Mouse (Mus musculus) kidney, postnatal 36 days (tissue): Measurements from ENCODE around the gene Nucb1.
A peak's percentile ranks its signal among the peaks of the same experiment; 100 is the strongest.
"Not testable (repeated sequence)": the region's sequence is repeated elsewhere in the genome, so short reads cannot be mapped to it uniquely, and the experiment has no call there.

Experiments used
- DNase-seq, 2 experiments: peaks; one replicate each; pipeline ENCODE4 v3.0.0; 2021 to 2022; ENCODE audit warnings: mixed read lengths in 2 of 2

Nucb1 gene

DNA sequence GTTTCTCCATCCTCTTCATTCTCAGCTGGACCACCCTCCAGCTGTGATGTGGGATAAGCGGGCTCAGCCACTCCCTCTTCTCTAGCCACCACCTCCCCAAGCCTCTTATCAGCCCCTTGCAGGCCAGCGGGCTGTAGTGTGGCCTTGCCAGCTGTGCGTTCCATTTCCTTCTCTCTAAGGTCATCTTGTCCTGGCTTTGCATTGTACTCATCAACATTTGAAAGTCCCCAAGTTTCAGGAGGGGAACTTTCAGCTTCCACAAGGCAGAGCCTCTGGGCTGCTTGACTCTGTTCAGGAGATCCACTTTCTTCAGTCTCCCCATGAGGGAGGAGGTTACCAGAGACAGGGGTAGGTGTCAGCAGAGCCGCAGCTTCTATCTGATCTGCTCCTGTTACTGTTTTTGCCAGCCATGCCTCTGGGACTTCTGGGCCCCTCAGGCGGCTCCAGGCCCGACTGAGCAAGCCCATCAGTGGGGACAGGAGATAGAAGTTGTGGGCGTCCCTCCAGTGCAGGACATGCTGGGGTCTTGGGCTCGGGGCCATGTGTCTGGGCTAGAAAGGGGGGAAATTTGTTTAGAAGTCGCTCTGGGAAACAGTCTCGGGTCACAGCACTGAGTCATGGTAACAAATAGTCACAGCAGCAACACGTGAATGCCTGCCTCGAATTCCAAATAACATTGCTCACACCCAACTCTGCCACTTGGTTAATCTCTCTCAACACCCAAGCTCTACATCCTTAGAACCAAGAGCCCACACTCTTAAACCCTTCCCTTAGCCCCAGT lies 14.8 kb upstream of the Nucb1 start:
- DNase-seq, result peak in 1 of 2 experiments; percentile 31

GRCm38 (mm10) chr7:45523678-45524170 lies 13.5 kb upstream of the Nucb1 start:
- no peak for DNase-seq

- DNase-seq, result peak in 1 of 2 experiments; percentile 19
Observed at GRCm38 (mm10) chr7:45522957-45523676, 12.9 kb upstream of the Nucb1 start.

- DNase-seq, result no peak
Observed at GRCm38 (mm10) chr7:45522194-45522752, 12.1 kb upstream of the Nucb1 start.

DNA sequence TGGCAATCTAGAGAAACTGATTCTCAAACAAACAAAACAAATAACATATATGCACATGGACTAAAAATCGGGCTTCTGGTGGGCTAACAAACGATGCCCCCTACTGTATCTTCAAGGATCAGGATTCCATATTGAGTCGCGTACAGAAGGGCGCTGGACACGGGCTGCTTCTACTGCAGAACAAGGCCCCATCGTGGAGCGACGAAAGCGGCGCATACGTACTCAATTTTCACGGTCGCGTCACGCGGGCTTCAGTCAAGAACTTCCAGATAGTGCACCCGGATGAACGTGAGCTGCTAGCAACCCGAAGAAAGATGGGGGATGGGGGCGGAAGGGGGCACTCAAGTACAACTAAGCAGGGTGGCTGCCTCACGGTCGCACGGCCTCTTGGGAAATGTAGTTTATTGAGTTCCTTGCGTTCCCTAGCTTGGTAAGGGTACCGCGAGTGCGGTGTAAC lies 11.6 kb upstream of the Nucb1 start:
- peak; percentile 95 for DNase-seq

GRCm38 (mm10) chr7:45520605-45521004 lies 10.4 kb upstream of the Nucb1 start:
- DNase-seq, result no peak

DNA sequence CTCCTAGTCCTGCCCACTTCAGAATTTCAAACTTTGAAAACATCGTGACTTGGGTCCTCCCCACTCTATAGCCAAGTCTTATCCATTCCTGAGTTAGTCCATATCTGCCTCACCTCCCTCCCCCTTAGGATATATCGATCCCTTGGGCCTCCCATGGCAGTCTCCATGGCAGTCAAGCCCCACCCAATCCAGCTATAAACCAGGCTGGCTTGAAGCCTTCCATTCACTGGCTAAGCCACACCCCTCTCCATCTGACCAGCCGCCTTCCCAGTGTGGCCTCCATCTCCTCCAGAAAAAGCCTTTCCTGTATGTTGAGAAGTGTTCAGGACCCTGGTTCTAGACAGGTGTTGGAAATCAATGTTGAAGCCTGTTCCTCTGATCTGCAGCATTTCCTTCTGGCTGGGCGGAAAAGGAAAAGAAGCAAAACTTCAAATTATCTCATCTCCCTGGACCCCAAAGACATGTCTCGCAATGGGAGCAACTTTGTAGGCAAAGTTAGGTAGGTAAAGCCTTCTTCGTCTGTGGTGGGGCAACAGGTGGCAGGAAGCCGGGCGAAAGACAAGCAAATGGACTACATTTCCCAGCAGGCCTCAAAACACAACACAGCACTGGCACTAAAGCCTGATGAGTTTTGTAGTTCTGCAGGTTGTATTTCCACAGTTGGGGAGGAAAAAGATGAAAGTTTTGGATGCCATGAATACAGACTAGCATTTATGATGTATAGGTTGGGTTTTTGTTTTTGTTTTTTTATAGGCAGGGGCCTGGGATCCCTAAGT lies 9.3 kb upstream of the Nucb1 start:
- DNase-seq, result no peak

- DNase-seq, result no peak
Observed at GRCm38 (mm10) chr7:45518618-45519017, 8.4 kb upstream of the Nucb1 start.

DNA sequence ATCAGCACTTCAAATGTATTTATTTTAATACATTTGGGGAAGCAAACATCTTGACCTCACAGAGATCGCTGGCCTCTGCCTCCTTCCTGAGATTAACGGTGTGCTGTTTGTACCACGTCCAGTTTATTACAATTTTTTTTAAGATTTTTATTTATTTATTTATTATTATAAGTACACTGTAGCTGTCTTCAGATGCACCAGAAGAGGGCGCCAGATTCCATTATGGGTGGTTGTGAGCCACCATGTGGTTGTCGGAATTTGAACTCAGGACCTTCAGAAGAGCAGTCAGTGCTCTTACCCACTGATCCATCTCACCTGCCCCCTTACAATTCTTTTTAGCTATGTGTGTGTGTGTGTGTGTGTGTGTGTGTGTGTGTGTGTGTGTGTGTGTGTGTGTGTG lies 6.6 kb upstream of the Nucb1 start:
- not testable (repeated sequence) for DNase-seq

DNA sequence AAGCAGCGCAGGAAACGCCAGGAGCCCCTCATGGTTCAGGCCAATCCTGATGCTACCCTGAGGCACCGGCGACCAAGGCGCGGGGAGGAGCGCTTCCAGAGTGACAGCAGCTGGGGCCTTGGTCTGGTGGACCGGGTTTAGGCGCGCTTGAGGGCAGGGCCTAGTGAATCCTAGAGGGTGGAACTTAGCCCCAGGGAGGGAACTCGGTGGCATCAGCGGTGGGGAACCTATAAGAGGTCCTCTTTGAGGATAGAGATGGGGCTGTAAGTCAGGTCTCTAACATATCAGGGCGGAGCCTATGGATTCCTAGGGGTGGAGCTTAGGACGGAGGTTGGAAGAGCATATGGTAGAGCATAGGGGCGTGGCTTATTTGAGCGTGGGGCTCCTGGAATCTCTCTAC lies 5.2 kb upstream of the Nucb1 start:
- no peak for DNase-seq

DNA sequence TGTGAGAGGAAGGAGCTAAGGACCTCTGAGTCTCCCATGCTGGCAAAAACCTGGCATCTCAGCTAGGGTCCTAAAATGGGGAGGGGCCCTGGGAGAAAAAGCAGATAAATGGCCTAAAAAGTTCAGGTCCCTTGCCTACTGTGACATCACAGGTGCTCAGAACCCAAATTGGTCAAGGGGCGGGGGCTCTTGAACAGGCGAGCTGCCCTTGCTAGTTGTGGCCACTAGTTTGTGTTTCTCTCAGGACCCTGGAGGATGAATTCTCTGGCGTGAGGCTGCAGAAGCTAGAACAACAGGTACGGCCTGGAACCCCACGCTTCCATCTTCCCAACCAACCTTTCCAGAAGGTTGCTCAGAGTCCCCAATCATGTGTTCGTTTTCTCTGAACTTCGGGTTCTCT lies 4.2 kb upstream of the Nucb1 start:
- no peak for DNase-seq

DNA sequence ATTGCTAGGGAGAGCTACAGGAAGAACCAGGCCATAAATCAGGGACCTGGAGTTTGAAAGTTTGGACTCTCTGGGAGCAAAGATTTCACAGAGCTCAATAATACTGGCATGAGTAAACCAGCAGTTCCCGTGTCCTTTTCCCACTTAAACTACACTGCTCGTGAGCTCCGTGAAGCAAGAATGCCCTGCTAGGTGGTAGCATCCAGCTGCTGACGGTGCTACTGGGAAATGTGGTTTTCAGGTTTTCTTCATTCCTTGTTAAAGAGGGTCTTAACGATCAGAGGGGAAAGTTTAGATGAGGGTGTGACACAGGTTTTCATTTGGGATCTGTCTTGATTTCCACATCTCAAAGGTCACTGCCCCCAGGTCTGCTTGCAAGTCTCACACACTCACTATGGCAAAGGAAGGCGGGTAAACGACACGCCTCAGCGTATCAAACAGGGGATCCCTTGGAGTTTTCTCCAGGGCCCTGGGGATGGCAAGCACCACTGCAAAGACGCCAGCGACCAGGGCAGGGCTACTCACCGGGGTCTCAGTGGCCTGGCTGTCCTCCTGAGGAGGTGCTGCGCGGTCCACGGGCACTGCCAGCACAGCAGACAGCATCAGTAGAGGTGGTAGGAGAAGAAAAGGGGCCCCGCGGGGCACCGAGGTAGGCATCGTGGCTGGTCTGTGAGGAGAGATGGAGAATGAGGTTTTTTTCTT lies 874 bp downstream of the Nucb1 start:
- DNase-seq, result no peak

DNA sequence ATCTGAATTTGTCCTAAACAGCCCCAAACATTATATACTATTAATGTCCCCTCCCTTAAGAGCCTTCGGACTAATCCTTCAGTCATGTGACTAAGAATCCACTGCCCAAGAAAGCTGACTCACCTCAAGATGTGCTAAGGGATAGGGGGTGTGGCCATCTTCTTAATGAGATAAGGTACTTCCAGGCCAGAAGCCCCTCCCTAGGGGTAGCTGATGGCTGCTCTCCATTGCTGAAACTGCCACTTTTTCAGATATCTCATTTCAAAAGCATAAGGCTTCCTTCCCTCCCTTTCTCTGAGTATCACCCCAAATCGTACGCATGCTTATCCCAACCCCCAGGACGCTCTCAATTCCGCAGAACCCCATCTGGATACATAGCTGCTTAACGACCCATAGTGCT lies 1.6 kb downstream of the Nucb1 start:
- DNase-seq, result no peak

- DNase-seq, result peak in 1 of 2 experiments; percentile 60
Observed at GRCm38 (mm10) chr7:45507583-45507982, 2.6 kb downstream of the Nucb1 start.

- DNase-seq, result no peak
Observed at GRCm38 (mm10) chr7:45498427-45498826, 11.8 kb downstream of the Nucb1 start.

GRCm38 (mm10) chr7:45494548-45494947 lies 15.7 kb downstream of the Nucb1 start:
- DNase-seq, result no peak

- no peak for DNase-seq
Observed at GRCm38 (mm10) chr7:45492951-45493350, 17.3 kb downstream of the Nucb1 start.

DNA sequence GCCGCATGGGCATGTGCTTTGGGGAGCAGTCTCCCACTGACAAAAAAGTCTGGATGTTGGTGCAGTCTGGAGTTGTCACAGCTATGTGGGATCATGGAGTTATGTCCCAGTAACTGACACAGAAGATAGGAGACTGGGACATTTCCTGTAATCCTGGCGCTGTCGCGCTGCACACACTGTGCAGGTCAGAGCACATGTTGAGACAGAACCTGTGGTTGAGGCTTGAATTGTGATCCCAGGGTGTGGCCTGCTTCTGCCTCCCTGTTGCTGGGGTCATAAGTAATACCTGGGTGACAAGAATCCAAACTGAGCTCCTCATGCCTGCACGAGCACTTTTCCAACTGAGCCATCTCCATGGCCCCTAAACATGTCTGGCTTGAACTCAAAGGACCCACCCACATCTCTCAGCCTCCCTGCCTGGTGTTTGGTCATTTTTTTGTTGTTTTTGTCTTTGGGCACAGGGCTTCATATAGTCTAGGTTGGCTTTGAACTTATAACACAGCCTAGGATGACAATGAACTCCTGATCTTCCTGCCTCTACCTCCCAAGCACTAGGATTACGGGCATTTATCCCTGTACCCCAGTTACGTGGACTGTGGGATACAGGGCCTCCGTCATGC lies 17.9 kb downstream of the Nucb1 start:
- no peak for DNase-seq

GRCm38 (mm10) chr7:45491264-45491663 lies 18.9 kb downstream of the Nucb1 start:
- peak; percentile 61 to 71 for DNase-seq

GRCm38 (mm10) chr7:45490822-45491221 lies 19.4 kb downstream of the Nucb1 start:
- no peak for DNase-seq

GRCm38 (mm10) chr7:45489578-45489977 lies 20.6 kb downstream of the Nucb1 start:
- no peak for DNase-seq
